Mouse (Mus musculus): Measurements from ENCODE around the gene Gm20817. TPM values are rescaled to one million over a fixed set of nuclear protein-coding genes. Genes with fewer than 3 reads are reported as not detected.

Gene Gm20817
- not detected for polyA plus RNA-seq (2017; shearing (Covaris generic))

GRCm38 (mm10) chrY:68832628-68833027 lies at the start of gene Gm20817:
Gene Gm20817 (minus strand): TSS chrY:68832728.

